Mouse (Mus musculus) erythroblast, embryonic 14.5 days (primary cell): ENCODE measurements around the gene Fcgrt. TPM values are rescaled to one million over a fixed set of nuclear protein-coding genes. Genes with fewer than 3 reads are reported as not detected.
A peak's percentile ranks its signal among the peaks of the same experiment; 100 is the strongest.

Experiments
- H3K27me3 ChIP-seq: 2 replicates; pipeline ENCODE4 v1.6.1; 2012; ENCODE audit warnings: inconsistent platforms; ENCODE audit not compliant: control insufficient read depth
- H3K36me3 ChIP-seq: 2 replicates; pipeline ENCODE4 v1.6.1; 2012; ENCODE audit warnings: mild to moderate bottlenecking, inconsistent platforms; ENCODE audit not compliant: control insufficient read depth
- H3K4me1 ChIP-seq: 2 replicates; pipeline ENCODE4 v1.6.1; 2012; ENCODE audit warnings: inconsistent platforms; ENCODE audit not compliant: control insufficient read depth
- H3K4me3 ChIP-seq: replicated peaks from 2 replicates; pipeline ENCODE3; 2012; ENCODE audit warnings: moderate library complexity, mild to moderate bottlenecking, inconsistent platforms
- H3K9me3 ChIP-seq: 2 replicates; pipeline ENCODE4 v1.6.1; 2012; ENCODE audit warnings: low read length, inconsistent platforms, mixed read lengths; ENCODE audit not compliant: control insufficient read depth
- GATA1 ChIP-seq: IDR thresholded peaks from 2 replicates; pipeline ENCODE4 v1.6.1; 2012; ENCODE audit warnings: low read length, inconsistent platforms, mixed read lengths
- TAL1 ChIP-seq: IDR thresholded peaks from 3 replicates; pipeline ENCODE4 v1.6.1; 2012; ENCODE audit warnings: low read length, inconsistent platforms, mixed read lengths
- polyA plus RNA-seq: library from polyadenylated mRNA; stranded (reverse); fragments of >175 nt; gene quantifications from 2 replicates; pipeline ENCODE4 v1.2.3, GENCODE M21; 2012

The Fcgrt gene
- polyA plus RNA-seq, 1 experiment, result 1.0 TPM

GRCm38 (mm10) chr7:45093516-45093905, 10.1 kb downstream of the Fcgrt start:
- Histone ChIP-seq H3K36me3 (no peaks in the 10 kb centered on the region), H3K4me3 (no peak overlapping the region), H3K27me3 (peaks cover 4% of the 10 kb centered on the region; the same call in 1 of the 2 replicates), H3K9me3 (no peaks in the 10 kb centered on the region), H3K4me1 (peaks cover 36% of the 10 kb centered on the region)
- TF ChIP-seq TAL1, result no peak
- TF ChIP-seq GATA1, result no peak

- H3K36me3 ChIP-seq, result no peaks in the 10 kb centered on the region
- no peak overlapping the region for H3K4me3 ChIP-seq
- TF ChIP-seq GATA1, result no peak
- TF ChIP-seq TAL1, result no peak
- no peaks in the 10 kb centered on the region for H3K9me3 ChIP-seq
- H3K4me1 ChIP-seq, result peaks cover 37% of the 10 kb centered on the region
- H3K27me3 ChIP-seq, result peaks cover 4% of the 10 kb centered on the region; the same call in 1 of the 2 replicates
These were observed 10.7 kb downstream of the Fcgrt start for GRCm38 (mm10) chr7:45092828-45093515.

- Histone ChIP-seq H3K9me3 (no peaks in the 10 kb centered on the region), H3K4me1 (peaks cover 37% of the 10 kb centered on the region), H3K4me3 (peak within 1 kb of the TSS; percentile 56), H3K27me3 (peaks cover 4% of the 10 kb centered on the region; the same call in 1 of the 2 replicates), H3K36me3 (no peaks in the 10 kb centered on the region)
- TF ChIP-seq TAL1, result no peak
- no peak for TF ChIP-seq GATA1
These were observed 11.6 kb downstream of the Fcgrt start, which contains the start of gene Rcn3 for GRCm38 (mm10) chr7:45092048-45092447. TSS of gene Rcn3 (minus strand) at chr7:45092221.

- Histone ChIP-seq H3K36me3 (no peaks in the 10 kb centered on the region; the same call in 1 of the 2 replicates), H3K4me1 (peaks cover 37% of the 10 kb centered on the region), H3K9me3 (peaks cover under 1% of the 10 kb centered on the region), H3K4me3 (peak overlapping the region; percentile 56), H3K27me3 (peaks cover 4% of the 10 kb centered on the region; the same call in 1 of the 2 replicates)
- no peak for TF ChIP-seq TAL1
- no peak for TF ChIP-seq GATA1
These were observed 12.4 kb downstream of the Fcgrt start for GRCm38 (mm10) chr7:45091001-45091990.

- no peak overlapping the region for H3K4me3 ChIP-seq
These were observed 13.2 kb downstream of the Fcgrt start for GRCm38 (mm10) chr7:45090251-45090977.

GRCm38 (mm10) chr7:45088597-45088996, 15.1 kb downstream of the Fcgrt start:
- Histone ChIP-seq H3K4me3 (no peak overlapping the region), H3K27me3 (peaks cover 4% of the 10 kb centered on the region; the same call in 1 of the 2 replicates), H3K4me1 (peaks cover 34% of the 10 kb centered on the region), H3K9me3 (peaks cover 5% of the 10 kb centered on the region), H3K36me3 (peaks cover 4% of the 10 kb centered on the region)
- TF ChIP-seq TAL1 (no peak), GATA1 (no peak)

More at GRCm38 (mm10) chr7:45090251-45090977, 13.2 kb downstream of the Fcgrt start:
- Histone ChIP-seq H3K4me1 (peaks cover 37% of the 10 kb centered on the region), H3K36me3 (peaks cover 4% of the 10 kb centered on the region), H3K9me3 (peaks cover 5% of the 10 kb centered on the region), H3K27me3 (peaks cover 4% of the 10 kb centered on the region; the same call in 1 of the 2 replicates)
- TF ChIP-seq TAL1 (no peak), GATA1 (no peak)

GRCm38 (mm10) chr7:45086084-45086483, 17.6 kb downstream of the Fcgrt start:
- peaks cover 5% of the 10 kb centered on the region for H3K9me3 ChIP-seq

GRCm38 (mm10) chr7:45083300-45083890, 20.3 kb downstream of the Fcgrt start:
- Histone ChIP-seq H3K4me1 (peaks cover 27% of the 10 kb centered on the region), H3K9me3 (peaks cover 5% of the 10 kb centered on the region), H3K36me3 (peaks cover 4% of the 10 kb centered on the region), H3K27me3 (no peaks in the 10 kb centered on the region), H3K4me3 (peak overlapping the region; percentile 10)
- TF ChIP-seq TAL1 (no peak), GATA1 (no peak)

More at GRCm38 (mm10) chr7:45086084-45086483, 17.6 kb downstream of the Fcgrt start:
- Histone ChIP-seq H3K27me3 (no peaks in the 10 kb centered on the region), H3K4me1 (peaks cover 33% of the 10 kb centered on the region), H3K4me3 (no peak overlapping the region), H3K36me3 (peaks cover 4% of the 10 kb centered on the region)
- TF ChIP-seq GATA1 (no peak), TAL1 (no peak)
